Mouse (Mus musculus) forebrain, embryonic 16.5 days (tissue): Measurements from ENCODE around the gene Xylb. TPM values are rescaled to one million over a fixed set of nuclear protein-coding genes. Genes with fewer than 3 reads are reported as not detected.
A peak's percentile ranks its signal among the peaks of the same experiment; 100 is the strongest.
"Not testable (repeated sequence)": the region's sequence is repeated elsewhere in the genome, so short reads cannot be mapped to it uniquely, and the experiment has no call there.

Experiments used
- ATAC-seq: fragments of 200-750 bp; cut with Nextera tagmentation; 2 replicates; pipeline ENCODE4 v1.8.0; 2017; ENCODE audit warnings: mild to moderate bottlenecking, moderate library complexity
- H3K27ac ChIP-seq: fragments of 300-500 bp; sonication (generic); 2 replicates; pipeline ENCODE4 v1.5.1; 2014; ENCODE audit warnings: low read length, control low read depth
- H3K27me3 ChIP-seq: fragments of 300-500 bp; sonication (generic); replicated peaks from 2 replicates; pipeline ENCODE4 v1.6.1; 2014; ENCODE audit warnings: low read length; ENCODE audit not compliant: control insufficient read depth, insufficient read depth
- H3K36me3 ChIP-seq: fragments of 300-500 bp; sonication (generic); 2 replicates; pipeline ENCODE4 v1.6.1; 2014; ENCODE audit not compliant: control insufficient read depth, insufficient read depth
- H3K4me1 ChIP-seq: fragments of 300-500 bp; sonication (generic); replicated peaks from 2 replicates; pipeline ENCODE4 v1.6.1; 2014; ENCODE audit warnings: low read length; ENCODE audit not compliant: control insufficient read depth, insufficient read depth
- H3K4me2 ChIP-seq: fragments of 300-500 bp; sonication (generic); 2 replicates; pipeline ENCODE4 v1.6.1; 2014; ENCODE audit warnings: mild to moderate bottlenecking, low read length, control low read depth
- H3K4me3 ChIP-seq: fragments of 300-500 bp; sonication (generic); replicated peaks from 2 replicates; pipeline ENCODE4 v1.5.1; 2014; ENCODE audit warnings: mild to moderate bottlenecking, low read length, control low read depth
- H3K9ac ChIP-seq: fragments of 300-500 bp; sonication (generic); replicated peaks from 2 replicates; pipeline ENCODE4 v1.6.1; 2014; ENCODE audit warnings: low read depth, low read length, control low read depth
- H3K9me3 ChIP-seq: fragments of 300-500 bp; sonication (generic); 2 replicates; pipeline ENCODE4 v1.6.1; 2016; ENCODE audit warnings: low read length; ENCODE audit not compliant: control insufficient read depth
- WGBS: fragments of 180-500 bp; shearing (Covaris S2); extraction: QIAGEN DNeasy Blood & Tissue Kit; methylation state at CpG from one replicate; pipeline ENCODE4 v1.1.7; 2014; 5-methylcytosine and 5-hydroxymethylcytosine counted together
- polyA plus RNA-seq: library from polyadenylated mRNA; unstranded; fragments of >200 nt; fragmentation: Nextera tagmentation; extraction: Ambion mirVana; gene quantifications from 2 replicates; pipeline ENCODE4 v1.2.1, GENCODE M21; 2015

Gene Xylb
- polyA plus RNA-seq, 1 experiment from 2014 or later: 3.8 TPM

- ATAC-seq: peak; percentile 56; the same call in 1 of the 2 replicates
- no peak overlapping the region for H3K27ac ChIP-seq
- H3K4me3 ChIP-seq: no peak overlapping the region
- H3K4me2 ChIP-seq: no peak overlapping the region
- no peaks in the 10 kb centered on the region for H3K27me3 ChIP-seq
- H3K9ac ChIP-seq: no peak overlapping the region
- 12% methylated on average over 4 of the region's 4 CpGs for WGBS
- peaks cover 10% of the 10 kb centered on the region; the same call in 1 of the 2 replicates for H3K36me3 ChIP-seq
- H3K9me3 ChIP-seq: no peaks in the 10 kb centered on the region
- no peaks in the 10 kb centered on the region for H3K4me1 ChIP-seq
Measured at GRCm38 (mm10) chr9:119352060-119352459, 5.1 kb upstream of the Xylb start.

GRCm38 (mm10) chr9:119353926-119354325 is 3.3 kb upstream of the Xylb start:
- H3K36me3 ChIP-seq: peaks cover 5% of the 10 kb centered on the region; the same call in 1 of the 2 replicates
- H3K9me3 ChIP-seq: no peaks in the 10 kb centered on the region
- H3K4me2 ChIP-seq: no peak overlapping the region
- ATAC-seq: no peak
- no peak overlapping the region for H3K4me3 ChIP-seq
- H3K27ac ChIP-seq: no peak overlapping the region
- H3K9ac ChIP-seq: no peak overlapping the region
- peaks cover 6% of the 10 kb centered on the region; the same call in 1 of the 2 replicates for H3K4me1 ChIP-seq
- H3K27me3 ChIP-seq: no peaks in the 10 kb centered on the region
- WGBS: 86% methylated on average over 6 of the region's 6 CpGs

GRCm38 (mm10) chr9:119355943-119356342 is 1.2 kb upstream of the Xylb start:
- no peak for ATAC-seq
- H3K4me3 ChIP-seq: no peak overlapping the region
- 82% methylated on average over 6 of the region's 6 CpGs for WGBS

DNA sequence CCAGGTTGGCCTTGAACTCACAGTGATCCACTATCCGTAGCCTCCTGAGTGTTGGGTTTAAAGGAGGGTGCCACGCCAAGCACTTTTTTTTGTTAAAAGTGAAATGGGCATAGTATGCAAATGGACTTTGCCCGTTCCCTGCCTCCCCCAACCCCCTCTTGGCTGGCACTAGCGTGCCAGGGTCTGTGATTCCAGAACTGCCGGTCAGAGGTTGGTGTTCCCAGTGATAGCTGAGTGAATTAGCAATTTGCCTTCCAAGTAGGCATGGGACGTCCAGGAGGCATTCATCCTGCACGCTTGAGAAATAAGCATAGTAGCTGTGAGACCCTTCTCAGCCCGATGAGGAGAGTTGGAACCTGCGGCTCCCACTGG is 863 bp downstream of the Xylb start:
- WGBS: 23% methylated on average over 9 of the region's 9 CpGs
- Histone ChIP-seq H3K4me2 (peak overlapping the region; percentile 85), H3K4me3 (peak overlapping the region; percentile 71), H3K4me1 (peaks cover 6% of the 10 kb centered on the region; the same call in 1 of the 2 replicates), H3K36me3 (no peaks in the 10 kb centered on the region), H3K9ac (peak overlapping the region; percentile 74; the same call in 1 of the 2 replicates), H3K27me3 (no peaks in the 10 kb centered on the region), H3K27ac (no peak overlapping the region), H3K9me3 (no peaks in the 10 kb centered on the region)
- ATAC-seq: peak; percentile 6; the same call in 1 of the 2 replicates

More at GRCm38 (mm10) chr9:119355943-119356342, 1.2 kb upstream of the Xylb start:
- Histone ChIP-seq H3K4me2 (no peak overlapping the region), H3K4me1 (peaks cover 6% of the 10 kb centered on the region; the same call in 1 of the 2 replicates), H3K9me3 (no peaks in the 10 kb centered on the region), H3K9ac (no peak overlapping the region), H3K27ac (no peak overlapping the region), H3K27me3 (no peaks in the 10 kb centered on the region), H3K36me3 (no peaks in the 10 kb centered on the region)

DNA sequence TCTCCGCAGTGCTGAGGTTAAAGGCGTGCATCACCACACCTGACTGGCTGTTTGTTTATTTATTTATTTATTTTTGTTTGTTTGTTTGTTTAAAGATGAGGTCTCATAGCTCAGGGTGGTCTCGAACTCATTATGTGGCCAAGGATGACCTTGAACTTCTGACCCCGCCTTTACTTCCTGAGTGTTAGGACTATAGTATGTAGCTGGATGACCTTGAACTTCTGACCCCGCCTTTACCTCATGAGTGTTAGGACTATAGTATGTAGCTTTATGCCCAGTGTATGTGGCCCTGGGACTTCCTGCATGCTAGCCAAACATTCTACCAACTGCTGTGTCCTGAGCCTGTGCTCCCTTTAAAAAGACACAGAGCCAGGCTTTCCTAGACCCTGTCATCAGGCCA is 4.2 kb downstream of the Xylb start:
- 93% methylated on average over 5 of the region's 5 CpGs for WGBS
- Histone ChIP-seq H3K4me2 (no peak overlapping the region), H3K36me3 (no peaks in the 10 kb centered on the region), H3K9ac (no peak overlapping the region), H3K9me3 (no peaks in the 10 kb centered on the region), H3K27me3 (no peaks in the 10 kb centered on the region), H3K4me1 (peaks cover 6% of the 10 kb centered on the region; the same call in 1 of the 2 replicates), H3K4me3 (no peak overlapping the region), H3K27ac (no peak overlapping the region)
- ATAC-seq: no peak

- H3K36me3 ChIP-seq: no peaks in the 10 kb centered on the region
- WGBS: 93% methylated on average over 12 of the region's 12 CpGs
- H3K9me3 ChIP-seq: no peaks in the 10 kb centered on the region
- no peak overlapping the region for H3K9ac ChIP-seq
- no peak for ATAC-seq
- no peaks in the 10 kb centered on the region for H3K27me3 ChIP-seq
- H3K4me1 ChIP-seq: no peaks in the 10 kb centered on the region
- H3K4me2 ChIP-seq: no peak overlapping the region
- no peak overlapping the region for H3K4me3 ChIP-seq
- H3K27ac ChIP-seq: no peak overlapping the region
Measured at GRCm38 (mm10) chr9:119363229-119363628, 6.0 kb downstream of the Xylb start.

GRCm38 (mm10) chr9:119365284-119365683 is 8.1 kb downstream of the Xylb start, which contains the start of gene Slc22a14:
Slc22a14 (minus strand) TSS chr9:119365553.
- WGBS: 74% methylated on average over 7 of the region's 7 CpGs
- Histone ChIP-seq H3K27me3 (no peaks in the 10 kb centered on the region), H3K4me1 (no peaks in the 10 kb centered on the region), H3K4me3 (no peak within 1 kb of the TSS), H3K27ac (no peak within 1 kb of the TSS), H3K9me3 (no peaks in the 10 kb centered on the region), H3K4me2 (no peak within 1 kb of the TSS), H3K9ac (no peak within 1 kb of the TSS), H3K36me3 (no peaks in the 10 kb centered on the region)
- no peak for ATAC-seq

GRCm38 (mm10) chr9:119368367-119368766 is 11.2 kb downstream of the Xylb start:
- H3K9me3 ChIP-seq: no peaks in the 10 kb centered on the region
- no peak overlapping the region for H3K4me3 ChIP-seq
- H3K4me1 ChIP-seq: no peaks in the 10 kb centered on the region
- WGBS: 94% methylated on average over 3 of the region's 3 CpGs
- H3K9ac ChIP-seq: no peak overlapping the region
- H3K27me3 ChIP-seq: no peaks in the 10 kb centered on the region
- no peaks in the 10 kb centered on the region for H3K36me3 ChIP-seq
- H3K4me2 ChIP-seq: no peak overlapping the region
- H3K27ac ChIP-seq: no peak overlapping the region
- ATAC-seq: no peak

- H3K9ac ChIP-seq, H3K4me2 ChIP-seq, H3K36me3 ChIP-seq, H3K4me1 ChIP-seq, H3K4me3 ChIP-seq, ATAC-seq, H3K9me3 ChIP-seq, H3K27ac ChIP-seq, H3K27me3 ChIP-seq: not testable (repeated sequence)
- WGBS: 90% methylated on average over 4 of the region's 4 CpGs
Measured at GRCm38 (mm10) chr9:119370770-119371169, 13.6 kb downstream of the Xylb start.

DNA sequence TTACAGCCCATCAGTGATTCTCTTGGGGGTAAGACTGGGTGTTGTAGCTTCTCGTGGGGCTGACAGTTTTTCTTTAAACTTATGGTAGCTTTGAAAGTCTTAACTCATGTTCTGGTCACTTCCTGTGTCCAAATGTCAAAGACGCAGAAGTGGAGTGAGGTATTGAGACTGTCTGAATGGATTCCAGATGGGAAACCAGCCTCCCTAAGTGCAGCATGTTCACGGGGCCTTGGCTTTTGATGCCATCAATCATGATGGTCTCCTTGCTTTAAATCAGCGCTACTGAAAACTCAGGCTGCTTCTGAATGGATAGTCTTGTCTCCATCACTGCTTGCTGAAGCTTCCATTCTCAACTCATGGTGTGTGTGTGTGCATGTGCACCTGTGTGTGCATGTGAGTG is 14.1 kb downstream of the Xylb start:
- Histone ChIP-seq H3K36me3 (no peaks in the 10 kb centered on the region), H3K9me3 (no peaks in the 10 kb centered on the region), H3K27me3 (no peaks in the 10 kb centered on the region), H3K27ac (no peak overlapping the region), H3K9ac (no peak overlapping the region), H3K4me2 (no peak overlapping the region), H3K4me3 (no peak overlapping the region), H3K4me1 (no peaks in the 10 kb centered on the region)
- no peak for ATAC-seq
- WGBS: 91% methylated on average over 4 of the region's 4 CpGs
